Mouse (Mus musculus): ENCODE results near the gene Plvap.

DNA sequence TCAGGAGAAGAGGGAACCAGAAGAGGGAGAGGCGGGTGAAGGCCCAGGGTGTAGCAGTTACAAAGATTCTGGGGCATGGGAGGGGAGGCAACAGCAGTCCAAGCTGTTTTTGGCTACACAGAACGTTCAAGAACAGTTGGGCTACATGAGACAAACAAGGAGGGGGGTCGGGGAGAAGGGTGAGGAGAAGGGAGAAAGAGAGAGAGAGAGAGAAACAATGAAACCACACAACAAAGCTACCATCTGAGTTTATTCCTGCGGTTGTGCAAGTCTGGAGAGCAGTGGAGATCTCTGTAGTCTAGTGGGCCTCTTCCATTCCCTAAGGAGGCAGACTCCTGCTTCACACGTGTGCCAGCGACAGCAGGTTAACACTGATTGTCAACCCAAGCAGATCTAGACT lies 42.4 kb upstream of the Plvap start:
- TF ChIP-seq CTCF (IDR thresholded peaks at IDR 0.05): no peak
- no peak for TF ChIP-seq POLR2A (IDR thresholded peaks at IDR 0.05; ENCODE audit: insufficient read depth, low read depth, low read length)
